Mouse (Mus musculus) heart, adult 2 months (tissue): ENCODE data around the gene Dok1.

ENCODE experiments used
- CTCF ChIP-seq: fragments of 200-600 bp; IDR thresholded peaks from 2 replicates; pipeline ENCODE4 v1.8.1; 2022; ENCODE audit warnings: antibody characterized with exemption, mild to moderate bottlenecking, moderate library complexity
- EP300 ChIP-seq: fragments of 200-500 bp; IDR thresholded peaks from 2 replicates; pipeline ENCODE4 v1.6.1; 2011; ENCODE audit warnings: low read depth, low read length, control low read depth; ENCODE audit not compliant: insufficient read depth

GRCm38 (mm10) chr6:83037188-83037587 is 3.9 kb upstream of the Dok1 start:
- no peak for TF ChIP-seq EP300
- TF ChIP-seq CTCF: no peak
